Mouse (Mus musculus) G1E (cell line): ENCODE measurements around the gene Hmga1b.

ENCODE experiments used
- CTCF ChIP-seq: IDR thresholded peaks from 2 replicates; pipeline ENCODE4 v1.5.1; 2012; ENCODE audit warnings: low read depth, low read length, inconsistent platforms, mixed read lengths
- GATA1 ChIP-seq: IDR thresholded peaks from 2 replicates; pipeline ENCODE4 v1.6.1; 2012; ENCODE audit warnings: borderline replicate concordance, low read length, inconsistent platforms, mixed read lengths
- TAL1 ChIP-seq: conservative IDR thresholded peaks from 2 replicates; pipeline ENCODE4 v1.6.1; 2012; ENCODE audit warnings: low read depth, low read length, inconsistent platforms, mixed read lengths

DNA sequence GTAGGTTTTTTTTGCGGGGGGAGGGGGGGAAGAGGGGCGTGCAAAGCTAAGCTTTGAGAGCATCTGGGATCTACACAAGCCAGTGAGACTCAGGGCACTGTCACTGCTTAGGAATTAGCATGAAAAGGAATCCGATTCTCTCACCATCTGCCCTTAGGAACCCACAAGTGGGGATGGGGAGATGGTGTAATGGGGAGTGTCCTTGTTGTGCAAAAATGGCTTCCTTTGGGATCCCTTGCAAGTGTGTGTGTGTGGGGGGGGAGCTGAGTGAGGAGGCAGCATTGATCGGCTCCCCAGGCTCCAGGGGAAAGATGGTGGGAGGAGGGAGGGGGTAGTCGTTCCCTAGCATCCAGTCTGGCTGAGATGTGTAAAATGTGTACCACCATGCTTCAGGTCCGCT, 14.5 kb downstream of the Hmga1b start:
- TF ChIP-seq CTCF (no peak), GATA1 (no peak), TAL1 (no peak)
